Mouse (Mus musculus) right cerebral cortex, postnatal 36 days (tissue): ENCODE results near the gene Kctd7.

Experiments used
- DNase-seq, 2 experiments: peaks; one replicate each; pipeline ENCODE4 v3.0.0; 2022; ENCODE audit warnings: low spot score in 2 of 2, mixed read lengths in 1 of 2

Gene Kctd7

DNA sequence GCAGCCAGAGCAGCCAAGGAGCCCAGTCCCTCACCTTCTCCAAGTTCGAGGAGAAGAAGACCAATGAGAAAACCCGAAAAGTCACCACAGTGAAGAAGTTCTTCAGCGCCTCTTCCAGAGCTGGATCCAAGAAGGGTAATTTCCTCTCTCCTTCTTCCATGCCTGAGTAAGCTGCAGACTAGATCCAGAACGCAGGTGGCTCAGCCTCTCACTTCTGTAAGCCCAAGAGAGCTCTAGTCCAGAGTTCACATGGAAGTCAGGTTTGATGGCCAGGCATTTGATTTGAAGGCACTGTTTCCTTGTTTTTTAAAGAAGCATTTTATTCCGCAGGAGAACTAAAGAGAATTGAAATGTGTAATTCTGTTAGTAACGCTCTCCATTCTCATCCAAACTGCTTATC, 46.2 kb downstream of the Kctd7 start:
- no peak for DNase-seq

DNA sequence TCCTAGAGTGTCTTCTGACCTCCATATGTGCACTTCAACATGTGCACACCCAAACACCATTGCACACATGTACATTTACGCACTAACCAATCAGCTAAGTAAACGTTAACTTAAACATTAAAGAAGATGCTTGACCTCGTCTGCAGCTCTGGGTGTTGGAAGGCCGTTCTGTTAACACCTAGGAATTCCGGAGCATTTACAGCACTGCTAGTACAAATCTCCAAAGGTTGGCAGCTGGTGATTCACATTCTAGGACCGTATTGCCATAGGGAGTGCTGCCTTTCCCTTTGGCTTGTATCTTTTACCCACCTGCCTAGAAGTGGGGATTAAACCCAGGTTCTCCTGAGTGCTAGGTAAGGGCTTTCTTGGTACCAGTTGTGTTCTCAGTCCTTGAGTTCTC, 47.2 kb downstream of the Kctd7 start:
- no peak for DNase-seq

DNA sequence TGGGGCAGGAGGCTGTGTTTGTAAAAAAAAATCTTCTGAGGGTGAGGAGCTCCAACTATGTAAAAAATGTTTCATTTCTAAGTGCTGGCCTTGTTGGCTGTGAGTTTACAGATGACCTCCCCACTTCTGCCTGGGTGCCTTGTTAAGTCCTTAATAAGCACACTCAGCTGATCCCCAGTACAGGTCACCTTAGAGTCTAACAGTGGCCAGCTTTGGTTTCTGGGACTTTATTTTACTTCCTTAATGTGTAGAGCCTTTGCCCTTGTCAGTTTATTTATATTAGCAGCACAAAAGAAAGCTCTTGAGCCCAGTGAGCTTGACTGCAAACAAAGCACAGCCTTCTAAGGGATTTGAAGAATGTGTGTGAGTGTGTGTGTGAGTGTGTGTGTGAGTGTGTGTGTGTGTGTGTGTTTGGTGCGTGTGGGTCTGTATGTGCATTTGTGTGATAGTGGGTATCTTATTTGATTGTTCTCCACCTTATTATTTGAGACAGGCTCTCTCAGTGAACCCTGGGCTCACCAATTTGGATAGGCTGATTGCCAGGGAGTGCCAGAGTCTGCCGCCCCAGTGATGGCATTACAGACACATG, 47.8 kb downstream of the Kctd7 start:
- DNase-seq: no peak

DNA sequence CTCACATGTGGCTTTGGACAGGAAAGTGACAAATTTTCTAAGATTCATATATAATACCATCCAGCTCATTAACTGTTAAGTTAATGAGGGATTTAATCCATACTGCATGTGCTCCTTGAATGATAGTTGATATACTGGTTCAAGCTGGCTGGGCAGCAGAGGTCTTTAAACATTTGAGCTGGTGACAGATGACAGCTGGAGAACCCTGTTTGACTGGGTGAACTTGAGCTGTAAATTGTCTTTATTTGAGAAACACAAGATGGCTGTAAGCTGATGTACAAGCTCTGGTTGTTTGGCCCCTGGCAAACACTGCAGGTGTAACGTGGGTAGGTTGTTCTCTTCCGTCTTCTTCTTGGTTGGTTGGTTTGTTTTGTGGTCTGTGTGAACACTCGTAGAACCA, 49.1 kb downstream of the Kctd7 start:
- no peak for DNase-seq

DNA sequence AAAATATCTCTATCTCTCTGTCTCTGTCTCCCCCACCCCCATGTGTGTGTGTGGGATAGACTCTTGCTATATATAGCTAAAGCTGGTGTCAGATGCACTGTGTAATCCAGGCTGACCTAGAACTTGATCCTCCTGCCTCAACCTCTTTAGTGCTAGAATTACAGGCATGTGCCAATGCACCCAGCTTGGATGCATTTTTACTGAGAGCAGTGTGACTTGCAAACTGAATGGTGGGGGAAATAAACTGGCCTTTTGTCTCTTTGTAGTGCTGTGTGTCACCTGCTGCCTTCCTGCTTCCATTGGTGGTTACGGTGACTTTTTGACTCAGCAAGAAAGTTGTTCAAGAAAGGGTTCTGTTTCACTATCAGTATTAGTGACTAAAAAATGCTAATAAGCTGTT, 51.6 kb downstream of the Kctd7 start:
- no peak for DNase-seq

DNA sequence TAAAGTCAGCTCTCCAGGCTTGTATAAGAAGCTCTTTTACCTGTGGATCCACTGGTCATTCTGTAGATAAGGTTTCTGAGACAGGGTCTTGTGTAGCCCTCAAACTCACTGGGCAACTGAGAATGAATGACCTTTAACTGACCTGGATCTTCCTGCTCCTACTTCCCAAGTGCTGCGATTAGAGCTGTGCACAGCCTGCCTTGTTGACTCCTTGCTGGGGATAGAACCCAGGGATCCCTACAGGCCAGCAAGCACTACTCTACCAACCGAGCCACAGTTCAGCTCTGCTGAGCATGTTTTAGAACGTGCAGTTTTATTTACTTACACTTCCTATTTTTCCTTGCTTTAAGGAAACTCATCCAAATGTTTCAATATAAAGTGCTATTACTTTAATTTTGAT, 52.8 kb downstream of the Kctd7 start:
- no peak for DNase-seq

DNA sequence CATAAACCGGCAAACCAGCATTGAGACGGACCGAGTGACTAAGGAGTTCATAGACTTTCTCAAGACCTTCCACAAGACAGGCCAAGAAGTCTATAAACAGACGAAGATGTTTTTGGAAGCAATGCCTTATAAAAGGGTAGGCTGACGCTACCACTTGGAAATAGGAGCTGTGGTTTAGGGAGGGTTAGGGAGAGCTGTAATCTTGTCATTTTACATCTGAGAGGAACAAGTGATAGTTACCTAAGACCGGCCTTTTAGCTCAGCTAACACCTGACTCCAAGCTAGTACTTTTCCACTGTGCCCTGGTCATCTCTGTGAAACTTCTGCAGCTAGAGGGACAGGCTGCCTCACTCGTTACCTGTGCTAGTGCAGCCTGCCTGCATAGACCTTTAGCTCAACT, 53.3 kb downstream of the Kctd7 start:
- no peak for DNase-seq

DNA sequence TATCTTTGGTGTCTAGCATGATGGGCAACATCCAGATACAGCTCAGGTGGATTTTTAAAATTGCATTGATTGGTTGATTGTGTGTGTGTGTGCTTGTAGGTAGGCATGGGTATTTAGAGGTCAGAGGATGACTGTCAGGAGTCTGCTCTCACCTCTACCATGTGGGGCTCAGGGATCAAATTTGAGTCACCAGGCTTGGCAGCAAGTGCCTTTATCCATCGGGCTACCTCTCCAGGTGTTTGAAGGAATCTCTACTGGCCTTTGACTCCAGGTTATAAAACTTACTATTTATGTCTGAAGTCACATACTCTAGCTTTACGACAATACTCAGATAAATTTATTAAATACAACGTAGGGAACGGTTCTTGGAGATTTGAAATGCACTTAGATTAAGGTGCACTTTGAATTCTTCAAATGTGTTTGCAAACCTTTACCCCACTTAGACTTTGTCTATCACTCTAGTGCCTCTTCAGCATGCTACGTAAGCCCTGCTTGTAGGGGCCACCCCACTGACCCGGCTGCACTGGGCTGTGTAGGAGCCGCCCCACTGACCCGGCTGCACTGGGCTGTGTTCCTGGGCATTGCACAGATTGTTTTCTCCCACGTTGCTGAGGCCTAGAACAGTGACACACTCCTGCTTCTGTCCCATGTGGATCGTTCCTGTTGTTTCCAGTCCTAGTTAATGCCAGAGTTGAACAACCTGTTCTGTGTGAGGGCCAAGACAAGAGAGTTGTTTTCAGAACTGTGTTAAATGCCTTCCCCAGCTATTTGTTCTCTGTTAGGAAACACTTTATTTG, 55.8 kb downstream of the Kctd7 start:
- DNase-seq: no peak

DNA sequence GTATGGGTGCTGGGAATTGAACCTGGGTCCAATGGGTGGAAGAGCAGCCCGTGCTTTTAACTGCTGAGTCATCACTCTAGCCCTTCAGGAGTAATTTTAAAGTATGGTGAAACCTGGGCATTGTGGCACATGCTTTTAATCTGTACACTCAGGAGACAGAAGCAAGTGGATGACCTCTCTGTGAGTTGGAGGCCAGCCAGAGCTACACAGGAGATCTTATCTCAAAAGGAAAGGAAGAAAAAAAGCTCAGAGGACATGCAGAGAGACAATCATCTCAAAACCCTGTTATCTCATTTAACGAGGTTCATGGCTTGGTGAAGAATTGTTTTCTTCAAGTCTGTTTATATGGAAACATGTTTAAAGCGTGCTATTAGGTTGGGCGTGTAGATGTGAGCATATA, 59.3 kb downstream of the Kctd7 start:
- no peak for DNase-seq

DNA sequence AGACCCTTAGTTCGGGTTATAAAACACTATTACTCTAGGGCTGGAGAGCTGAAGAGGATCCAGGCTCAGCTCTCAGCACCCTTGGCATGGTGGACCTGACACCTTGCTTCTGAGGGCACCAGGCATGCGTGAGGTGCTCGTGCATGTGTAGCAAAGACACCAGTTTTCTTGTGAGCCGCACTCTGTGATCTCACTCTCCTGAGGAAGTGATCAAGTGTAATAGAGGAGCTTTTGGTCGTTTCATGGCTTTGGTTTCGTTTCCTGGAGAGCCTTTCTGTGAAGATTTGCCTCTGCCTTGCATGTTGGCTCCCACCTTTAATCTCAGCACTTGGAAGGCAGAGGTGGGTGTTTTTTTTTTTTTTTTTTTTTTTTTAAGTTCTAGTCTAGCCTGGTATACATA, 59.9 kb downstream of the Kctd7 start:
- DNase-seq: no peak
